Mouse (Mus musculus) heart, postnatal 0 days (tissue): ENCODE data around the gene Rabac1.
A peak's percentile ranks its signal among the peaks of the same experiment; 100 is the strongest.

Experiments used
- CTCF ChIP-seq: IDR thresholded peaks from 2 replicates; pipeline ENCODE4 v1.5.1; 2016; ENCODE audit warnings: antibody characterized with exemption, control low read depth, low read depth
- EP300 ChIP-seq: IDR thresholded peaks from 2 replicates; pipeline ENCODE4 v1.6.1; 2016; ENCODE audit warnings: antibody characterized with exemption, low read depth

GRCm38 (mm10) chr7:24974893-24975595 lies 2.5 kb upstream of the Rabac1 start:
- no peak for TF ChIP-seq EP300
- TF ChIP-seq CTCF, result peak; percentile 66
